Mouse (Mus musculus): Measurements from ENCODE around the gene Slc38a4. TPM values are rescaled to one million over a fixed set of nuclear protein-coding genes. Genes with fewer than 3 reads are reported as not detected.

Slc38a4 gene
- polyA plus RNA-seq, 1 experiment from 2014 or later: 74.8 TPM

- H3K27ac ChIP-seq (ENCODE audit: low read depth, low read length): no peak overlapping the region
- no peak overlapping the region for H3K4me2 ChIP-seq
- WGBS: 86% methylated on average over 6 of the region's 6 CpGs
- ATAC-seq (replicated peaks; ENCODE audit: low FRiP score) (no peak), DNase-seq (ENCODE audit: low spot score) (no peak)
- H3K4me3 ChIP-seq (ENCODE audit: low read depth, low read length): no peak overlapping the region
- no peaks in the 10 kb centered on the region for H3K9me3 ChIP-seq (ENCODE audit: control insufficient read depth, low read length)
- H3K9ac ChIP-seq (ENCODE audit: low read depth, low read length): no peak overlapping the region
- H3K4me1 ChIP-seq (replicated peaks; ENCODE audit: control insufficient read depth, insufficient read depth, low read length): peaks cover 8% of the 10 kb centered on the region
- H3K36me3 ChIP-seq (ENCODE audit: control insufficient read depth, insufficient read depth, low read length): no peaks in the 10 kb centered on the region
- H3K27me3 ChIP-seq (replicated peaks; ENCODE audit: control insufficient read depth, insufficient read depth, low read length): no peaks in the 10 kb centered on the region
Measured at GRCm38 (mm10) chr15:97077665-97078064, 21.9 kb upstream of the Slc38a4 start.

DNA sequence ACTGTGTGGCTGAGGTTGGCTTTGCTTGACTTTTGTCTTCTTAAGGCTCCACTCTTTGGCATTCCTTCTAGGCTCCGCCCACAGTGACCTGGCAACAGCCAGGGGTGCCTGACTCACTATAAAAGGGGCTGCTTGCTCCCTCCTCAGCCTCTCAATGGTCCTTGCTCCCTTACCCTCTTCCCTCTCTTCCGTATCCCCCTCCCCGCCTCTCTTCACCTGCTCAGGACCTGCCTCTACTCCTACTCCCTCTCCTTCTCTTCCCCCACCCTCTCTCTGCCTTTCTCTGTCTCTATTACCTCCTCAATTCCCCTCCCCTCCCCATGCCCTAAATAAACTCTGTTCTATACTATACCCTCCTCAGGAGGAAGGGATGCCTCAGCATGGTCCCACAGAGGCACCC lies 20.3 kb upstream of the Slc38a4 start:
- H3K4me1 ChIP-seq (replicated peaks; ENCODE audit: control insufficient read depth, insufficient read depth, low read length): peaks cover 8% of the 10 kb centered on the region
- no peaks in the 10 kb centered on the region for H3K36me3 ChIP-seq (ENCODE audit: control insufficient read depth, insufficient read depth, low read length)
- no peak overlapping the region for H3K27ac ChIP-seq (ENCODE audit: low read depth, low read length)
- H3K9me3 ChIP-seq (ENCODE audit: control insufficient read depth, low read length): no peaks in the 10 kb centered on the region
- WGBS: 74% methylated on average over 3 of the region's 3 CpGs
- no peaks in the 10 kb centered on the region for H3K27me3 ChIP-seq (replicated peaks; ENCODE audit: control insufficient read depth, insufficient read depth, low read length)
- H3K4me2 ChIP-seq: no peak overlapping the region
- no peak overlapping the region for H3K9ac ChIP-seq (ENCODE audit: low read depth, low read length)
- no peak overlapping the region for H3K4me3 ChIP-seq (ENCODE audit: low read depth, low read length)
- DNase-seq (ENCODE audit: low spot score) (no peak), ATAC-seq (replicated peaks; ENCODE audit: low FRiP score) (no peak)

DNA sequence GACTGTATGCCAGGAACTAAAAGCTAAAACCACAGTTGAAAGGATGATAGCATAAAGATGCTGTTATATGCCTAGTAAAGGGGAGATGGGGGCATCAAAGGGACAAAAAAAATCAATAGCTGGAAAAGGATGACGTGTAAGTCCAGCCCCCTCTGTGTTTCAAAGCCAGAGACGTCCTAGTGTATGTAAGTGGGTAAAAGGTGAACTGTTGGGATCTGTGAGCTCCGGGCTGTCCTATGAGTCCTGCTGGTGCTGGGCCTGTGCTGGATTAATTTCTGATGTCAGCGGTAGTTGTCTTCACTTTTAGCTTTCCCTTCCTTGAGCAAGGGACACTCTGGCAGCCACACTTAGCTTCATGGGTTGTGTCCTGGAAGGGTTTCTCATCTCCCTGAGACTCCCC lies 19.5 kb upstream of the Slc38a4 start:
- H3K9me3 ChIP-seq (ENCODE audit: control insufficient read depth, low read length): no peaks in the 10 kb centered on the region
- no peak overlapping the region for H3K4me3 ChIP-seq (ENCODE audit: low read depth, low read length)
- no peak overlapping the region for H3K4me2 ChIP-seq
- no peak overlapping the region for H3K9ac ChIP-seq (ENCODE audit: low read depth, low read length)
- peaks cover 10% of the 10 kb centered on the region for H3K4me1 ChIP-seq (replicated peaks; ENCODE audit: control insufficient read depth, insufficient read depth, low read length)
- WGBS: 69% methylated on average over 4 of the region's 4 CpGs
- H3K27me3 ChIP-seq (replicated peaks; ENCODE audit: control insufficient read depth, insufficient read depth, low read length): no peaks in the 10 kb centered on the region
- no peaks in the 10 kb centered on the region for H3K36me3 ChIP-seq (ENCODE audit: control insufficient read depth, insufficient read depth, low read length)
- ATAC-seq (replicated peaks; ENCODE audit: low FRiP score) (no peak; the same call in 1 of the 2 replicates), DNase-seq (ENCODE audit: low spot score) (no peak)
- H3K27ac ChIP-seq (ENCODE audit: low read depth, low read length): no peak overlapping the region

- Histone ChIP-seq H3K4me2 (no peak overlapping the region), H3K36me3 (ENCODE audit: control insufficient read depth, insufficient read depth, low read length) (no peaks in the 10 kb centered on the region), H3K27me3 (replicated peaks; ENCODE audit: control insufficient read depth, insufficient read depth, low read length) (no peaks in the 10 kb centered on the region), H3K4me1 (replicated peaks; ENCODE audit: control insufficient read depth, insufficient read depth, low read length) (peaks cover 10% of the 10 kb centered on the region), H3K9ac (ENCODE audit: low read depth, low read length) (no peak overlapping the region), H3K9me3 (ENCODE audit: control insufficient read depth, low read length) (no peaks in the 10 kb centered on the region), H3K4me3 (ENCODE audit: low read depth, low read length) (no peak overlapping the region), H3K27ac (ENCODE audit: low read depth, low read length) (no peak overlapping the region)
- ATAC-seq (replicated peaks; ENCODE audit: low FRiP score) (no peak), DNase-seq (ENCODE audit: low spot score) (no peak)
- 59% methylated on average over 13 of the region's 13 CpGs for WGBS
Measured at GRCm38 (mm10) chr15:97072859-97073826, 17.4 kb upstream of the Slc38a4 start.

DNA sequence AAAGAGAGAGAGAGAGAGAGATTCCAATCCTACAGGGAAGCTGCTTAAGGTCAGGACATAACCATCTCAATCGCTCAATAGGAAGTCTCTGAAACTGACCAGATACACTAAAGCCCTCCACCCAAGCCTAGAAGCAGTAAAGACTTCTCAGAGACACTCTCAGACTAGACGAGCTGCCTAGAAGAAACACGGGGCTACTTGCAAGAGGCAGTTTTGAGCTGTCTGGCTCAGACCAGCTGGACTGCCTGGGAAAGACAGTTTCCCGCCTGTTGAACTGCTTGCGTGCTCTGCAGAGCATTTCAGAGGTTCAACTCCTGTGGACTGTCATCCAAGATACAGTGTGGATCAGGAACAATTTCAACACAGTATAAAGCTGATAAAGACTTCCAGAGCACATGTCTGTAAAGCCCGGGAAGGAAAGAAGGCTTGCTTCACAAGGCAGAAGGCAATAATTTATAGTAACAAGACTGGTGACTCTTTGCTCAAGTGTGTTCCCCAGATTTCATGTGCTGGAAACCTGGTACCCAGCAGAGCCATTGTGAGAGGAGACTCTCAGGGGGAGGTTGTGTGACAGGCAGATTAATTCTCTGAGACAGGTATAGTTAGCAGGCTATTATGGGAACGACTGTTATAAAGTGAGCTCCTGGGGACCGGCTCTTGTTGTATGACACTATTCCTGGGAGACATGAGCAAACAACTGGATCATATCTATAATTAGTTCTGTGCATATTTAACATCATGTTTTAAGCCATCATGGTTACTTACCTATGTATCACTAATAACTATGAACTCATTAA lies 11.8 kb upstream of the Slc38a4 start:
- Histone ChIP-seq H3K27me3 (replicated peaks; ENCODE audit: control insufficient read depth, insufficient read depth, low read length) (no peaks in the 10 kb centered on the region), H3K36me3 (ENCODE audit: control insufficient read depth, insufficient read depth, low read length) (no peaks in the 10 kb centered on the region), H3K9ac (ENCODE audit: low read depth, low read length) (no peak overlapping the region), H3K9me3 (ENCODE audit: control insufficient read depth, low read length) (no peaks in the 10 kb centered on the region), H3K27ac (ENCODE audit: low read depth, low read length) (peak overlapping the region; percentile 44; the same call in 1 of the 2 replicates), H3K4me1 (replicated peaks; ENCODE audit: control insufficient read depth, insufficient read depth, low read length) (peaks cover 6% of the 10 kb centered on the region; the same call in 1 of the 2 replicates), H3K4me2 (no peak overlapping the region), H3K4me3 (ENCODE audit: low read depth, low read length) (no peak overlapping the region)
- no peak for ATAC-seq (replicated peaks; ENCODE audit: low FRiP score)
- 45% methylated on average over 8 of the region's 8 CpGs for WGBS
- no peak for DNase-seq (ENCODE audit: low spot score)

DNA sequence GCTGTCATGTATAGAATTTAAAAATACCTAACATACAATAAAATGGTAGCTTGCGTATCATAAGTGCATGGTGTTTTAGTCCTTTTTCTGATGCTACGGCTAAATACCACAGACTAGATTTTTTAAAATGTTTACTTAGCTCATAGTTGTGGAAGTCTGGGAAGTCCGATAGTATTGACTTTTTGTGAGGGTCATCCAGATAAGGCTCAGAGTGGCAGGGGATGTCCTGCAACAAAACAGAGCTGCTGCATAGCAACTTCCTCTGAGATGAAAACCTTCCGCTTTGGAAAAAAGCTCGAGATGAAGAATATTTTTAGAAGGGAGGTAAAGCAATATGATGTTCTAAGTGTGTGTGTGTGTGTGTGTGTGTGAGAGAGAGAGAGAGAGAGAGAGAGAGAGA lies 11.2 kb upstream of the Slc38a4 start:
- H3K27me3 ChIP-seq (replicated peaks; ENCODE audit: control insufficient read depth, insufficient read depth, low read length): no peaks in the 10 kb centered on the region
- DNase-seq (ENCODE audit: low spot score): no peak
- peaks cover 6% of the 10 kb centered on the region; the same call in 1 of the 2 replicates for H3K4me1 ChIP-seq (replicated peaks; ENCODE audit: control insufficient read depth, insufficient read depth, low read length)
- H3K9ac ChIP-seq (ENCODE audit: low read depth, low read length): no peak overlapping the region
- WGBS: 45% methylated on average over 5 of the region's 5 CpGs
- H3K36me3 ChIP-seq (ENCODE audit: control insufficient read depth, insufficient read depth, low read length): no peaks in the 10 kb centered on the region
- ATAC-seq (replicated peaks; ENCODE audit: low FRiP score): no peak
- H3K27ac ChIP-seq (ENCODE audit: low read depth, low read length): no peak overlapping the region
- H3K9me3 ChIP-seq (ENCODE audit: control insufficient read depth, low read length): no peaks in the 10 kb centered on the region
- H3K4me2 ChIP-seq: no peak overlapping the region
- no peak overlapping the region for H3K4me3 ChIP-seq (ENCODE audit: low read depth, low read length)

GRCm38 (mm10) chr15:97063211-97063610 lies 7.5 kb upstream of the Slc38a4 start:
- DNase-seq (ENCODE audit: low spot score) (no peak), ATAC-seq (replicated peaks; ENCODE audit: low FRiP score) (no peak)
- WGBS: 89% methylated on average over 5 of the region's 5 CpGs
- Histone ChIP-seq H3K27ac (ENCODE audit: low read depth, low read length) (no peak overlapping the region), H3K4me1 (replicated peaks; ENCODE audit: control insufficient read depth, insufficient read depth, low read length) (peaks cover 4% of the 10 kb centered on the region; the same call in 1 of the 2 replicates), H3K27me3 (replicated peaks; ENCODE audit: control insufficient read depth, insufficient read depth, low read length) (no peaks in the 10 kb centered on the region), H3K4me2 (no peak overlapping the region), H3K36me3 (ENCODE audit: control insufficient read depth, insufficient read depth, low read length) (no peaks in the 10 kb centered on the region), H3K4me3 (ENCODE audit: low read depth, low read length) (no peak overlapping the region), H3K9ac (ENCODE audit: low read depth, low read length) (no peak overlapping the region), H3K9me3 (ENCODE audit: control insufficient read depth, low read length) (no peaks in the 10 kb centered on the region)

DNA sequence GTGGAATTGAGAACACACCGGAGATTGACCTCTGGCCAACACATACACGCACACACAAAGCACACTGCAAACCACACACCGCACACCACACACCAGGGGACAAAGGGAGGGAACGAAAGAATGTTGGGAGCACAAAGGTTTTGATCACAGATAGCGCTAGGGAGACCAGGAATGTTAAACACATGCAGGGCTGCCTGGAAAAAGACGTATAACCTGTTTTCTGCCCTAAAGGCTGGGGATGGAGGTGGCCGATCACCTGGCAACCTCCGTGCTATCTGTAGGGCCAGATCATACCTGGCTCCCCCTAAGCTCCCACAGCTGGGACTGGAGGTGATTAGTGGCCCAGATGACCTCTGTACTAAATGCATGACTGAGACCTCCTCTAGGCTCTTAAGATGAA lies 5.2 kb upstream of the Slc38a4 start:
- Histone ChIP-seq H3K4me3 (ENCODE audit: low read depth, low read length) (no peak overlapping the region), H3K27me3 (replicated peaks; ENCODE audit: control insufficient read depth, insufficient read depth, low read length) (no peaks in the 10 kb centered on the region), H3K9me3 (ENCODE audit: control insufficient read depth, low read length) (no peaks in the 10 kb centered on the region), H3K36me3 (ENCODE audit: control insufficient read depth, insufficient read depth, low read length) (no peaks in the 10 kb centered on the region), H3K27ac (ENCODE audit: low read depth, low read length) (no peak overlapping the region), H3K4me1 (replicated peaks; ENCODE audit: control insufficient read depth, insufficient read depth, low read length) (no peaks in the 10 kb centered on the region; the same call in 1 of the 2 replicates), H3K4me2 (no peak overlapping the region), H3K9ac (ENCODE audit: low read depth, low read length) (no peak overlapping the region)
- 84% methylated on average over 8 of the region's 8 CpGs for WGBS
- no peak for DNase-seq (ENCODE audit: low spot score)
- ATAC-seq (replicated peaks; ENCODE audit: low FRiP score): no peak

All from liver, embryonic 11.5 days (tissue).